Mouse (Mus musculus) E14TG2a.4 (cell line): ENCODE results near the gene Pde5a.

Source experiments
- CTCF ChIP-seq: conservative IDR thresholded peaks from 2 replicates; pipeline ENCODE4 v1.5.1; 2014; ENCODE audit warnings: low read length
- NANOG ChIP-seq: IDR thresholded peaks from 2 replicates; pipeline ENCODE4 v1.6.1; 2014; ENCODE audit warnings: borderline replicate concordance, low read length, mixed read lengths

GRCm38 (mm10) chr3:122763240-122763761 is 34.6 kb downstream of the Pde5a start:
- TF ChIP-seq CTCF (no peak), NANOG (no peak)
